Mouse (Mus musculus) liver, postnatal 0 days (tissue): ENCODE results near the gene Zeb2. TPM values are rescaled to one million over a fixed set of nuclear protein-coding genes. Genes with fewer than 3 reads are reported as not detected.

Experiments used
- ATAC-seq: fragments of 200-750 bp; cut with Nextera tagmentation; 2 replicates; pipeline ENCODE4 v1.8.0; 2017; ENCODE audit warnings: mild to moderate bottlenecking, moderate library complexity
- DNase-seq: peaks from one replicate; pipeline ENCODE4 v3.0.0-alpha.2; 2016
- H3K27ac ChIP-seq: fragments of 300-500 bp; sonication (generic); 2 replicates; pipeline ENCODE4 v1.5.1; 2014; ENCODE audit warnings: antibody characterized with exemption, moderate library complexity, mild to moderate bottlenecking, low read depth
- H3K27me3 ChIP-seq: fragments of 300-500 bp; sonication (generic); 2 replicates; pipeline ENCODE4 v1.6.1; 2014; ENCODE audit warnings: low read length, control low read depth, mixed read lengths; ENCODE audit not compliant: insufficient read depth
- H3K36me3 ChIP-seq: fragments of 300-500 bp; sonication (generic); replicated peaks from 2 replicates; pipeline ENCODE4 v1.6.1; 2014; ENCODE audit warnings: mild to moderate bottlenecking, control low read depth, low read length, moderate library complexity, mixed read lengths; ENCODE audit not compliant: insufficient read depth
- H3K4me1 ChIP-seq: fragments of 300-500 bp; sonication (generic); 2 replicates; pipeline ENCODE4 v1.6.1; 2014; ENCODE audit warnings: antibody characterized with exemption, mild to moderate bottlenecking, control low read depth; ENCODE audit not compliant: insufficient read depth
- H3K4me2 ChIP-seq: fragments of 300-500 bp; sonication (generic); 2 replicates; pipeline ENCODE4 v1.6.1; 2014; ENCODE audit warnings: low read depth, mild to moderate bottlenecking, low read length, moderate library complexity, mixed read lengths
- H3K4me3 ChIP-seq: fragments of 300-500 bp; sonication (generic); 2 replicates; pipeline ENCODE4 v1.5.1; 2014; ENCODE audit warnings: low read depth, low read length
- H3K9ac ChIP-seq: fragments of 300-500 bp; sonication (generic); replicated peaks from 2 replicates; pipeline ENCODE4 v1.6.1; 2014; ENCODE audit warnings: mild to moderate bottlenecking, moderate library complexity
- H3K9me3 ChIP-seq: fragments of 300-500 bp; sonication (generic); 2 replicates; pipeline ENCODE4 v1.6.1; 2016; ENCODE audit warnings: mild to moderate bottlenecking, control low read depth, low read length, mixed read lengths
- CTCF ChIP-seq: sonication (generic); IDR thresholded peaks from 2 replicates; pipeline ENCODE4 v1.5.1; 2016; ENCODE audit warnings: antibody characterized with exemption, low read depth
- EP300 ChIP-seq: IDR thresholded peaks from 2 replicates; pipeline ENCODE4 v1.6.1; 2016; ENCODE audit warnings: antibody characterized with exemption, low read depth, mild to moderate bottlenecking
- WGBS: fragments of 180-500 bp; shearing (Covaris S2); extraction: QIAGEN DNeasy Blood & Tissue Kit; methylation state at CpG from one replicate; pipeline ENCODE4 v1.1.7; 2014; ENCODE audit not compliant: insufficient replicate concordance; 5-methylcytosine and 5-hydroxymethylcytosine counted together
- polyA plus RNA-seq: library from polyadenylated mRNA; unstranded; fragments of >200 nt; fragmentation: Nextera tagmentation; extraction: Ambion mirVana; gene quantifications from 2 replicates; pipeline ENCODE4 v1.2.1, GENCODE M21; 2015

Zeb2 gene
- polyA plus RNA-seq, 1 experiment from 2014 or later: 8.8 TPM

DNA sequence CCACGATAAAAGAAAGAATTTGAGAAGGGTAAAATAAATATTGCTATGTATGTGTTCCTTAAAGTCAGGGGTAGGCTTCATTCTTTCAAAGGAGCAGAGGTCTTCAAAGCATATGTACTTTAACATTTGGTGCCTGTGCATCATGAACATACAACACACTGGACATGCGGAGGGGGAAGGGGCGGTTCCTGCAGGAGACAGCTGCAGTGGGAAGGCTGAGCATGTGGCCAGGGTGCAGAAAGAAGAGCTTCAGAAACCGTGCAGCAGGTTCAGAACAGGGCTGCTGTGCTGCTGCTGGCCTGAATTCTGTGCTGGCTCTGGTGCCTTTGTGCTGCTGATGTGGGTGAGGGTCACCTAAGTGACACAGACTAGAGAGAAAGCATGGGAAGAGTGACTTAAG is 64.6 kb downstream of the Zeb2 start:
- Histone ChIP-seq H3K36me3 (no peaks in the 10 kb centered on the region; the same call in 1 of the 2 replicates), H3K4me1 (peaks cover 40% of the 10 kb centered on the region), H3K4me3 (no peak overlapping the region), H3K4me2 (no peak overlapping the region), H3K27ac (no peak overlapping the region; the same call in 1 of the 2 replicates), H3K9ac (no peak overlapping the region), H3K27me3 (no peaks in the 10 kb centered on the region), H3K9me3 (no peaks in the 10 kb centered on the region)
- no peak for DNase-seq
- no peak for ATAC-seq
- TF ChIP-seq EP300: no peak
- no peak for TF ChIP-seq CTCF
- WGBS: 58% methylated on average over 4 of the region's 4 CpGs

DNA sequence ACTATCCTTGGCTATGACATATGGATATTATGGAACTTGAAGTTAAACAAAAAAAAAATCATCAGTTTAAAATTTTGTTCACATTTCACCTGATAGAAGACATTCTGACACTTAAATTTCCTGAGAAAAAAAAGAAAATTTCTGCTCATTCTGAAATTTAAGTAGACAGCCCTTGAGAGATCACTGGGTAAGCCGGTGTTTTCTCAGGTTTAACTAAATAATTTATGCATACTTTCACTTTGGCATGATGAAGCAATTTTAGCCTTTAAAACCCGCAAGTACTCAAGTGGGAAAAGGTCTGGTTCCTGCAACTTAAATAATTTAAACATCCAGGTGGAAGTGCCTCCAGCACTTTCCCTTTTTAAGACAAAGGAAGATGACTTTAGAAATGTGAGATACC is 65.9 kb downstream of the Zeb2 start:
- TF ChIP-seq CTCF (no peak), EP300 (no peak)
- ATAC-seq (no peak), DNase-seq (no peak)
- Histone ChIP-seq H3K4me1 (peaks cover 34% of the 10 kb centered on the region), H3K4me3 (no peak overlapping the region), H3K27ac (no peak overlapping the region), H3K36me3 (no peaks in the 10 kb centered on the region), H3K9ac (no peak overlapping the region), H3K9me3 (no peaks in the 10 kb centered on the region), H3K4me2 (no peak overlapping the region), H3K27me3 (no peaks in the 10 kb centered on the region)
- WGBS: 67% methylated on average over 2 of the region's 2 CpGs

DNA sequence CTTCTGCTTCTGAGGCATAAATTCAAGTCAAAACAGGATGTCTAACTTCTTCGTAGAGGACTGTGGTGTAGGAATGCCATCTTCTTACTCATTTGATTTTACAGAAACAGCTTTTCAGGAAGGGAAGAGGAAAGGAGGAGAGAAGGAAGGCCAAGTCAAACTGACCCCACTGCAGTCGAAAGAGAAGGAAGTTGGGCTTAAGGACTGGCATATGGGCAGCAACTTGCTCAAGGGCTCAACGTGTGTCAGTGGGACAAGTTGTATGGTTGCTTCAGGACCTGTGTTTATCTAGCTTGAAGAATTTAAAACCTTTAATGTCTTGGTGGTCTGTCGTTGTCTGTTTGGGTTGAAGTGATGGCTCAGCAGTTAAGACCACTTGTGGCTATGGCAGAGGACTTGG is 67.3 kb downstream of the Zeb2 start:
- Histone ChIP-seq H3K9ac (no peak overlapping the region), H3K27ac (no peak overlapping the region), H3K4me1 (peaks cover 25% of the 10 kb centered on the region), H3K4me3 (no peak overlapping the region), H3K36me3 (no peaks in the 10 kb centered on the region), H3K9me3 (no peaks in the 10 kb centered on the region), H3K4me2 (no peak overlapping the region), H3K27me3 (no peaks in the 10 kb centered on the region)
- ATAC-seq: no peak
- WGBS: 56% methylated on average over 4 of the region's 4 CpGs
- TF ChIP-seq CTCF: no peak
- TF ChIP-seq EP300: no peak
- DNase-seq: no peak

DNA sequence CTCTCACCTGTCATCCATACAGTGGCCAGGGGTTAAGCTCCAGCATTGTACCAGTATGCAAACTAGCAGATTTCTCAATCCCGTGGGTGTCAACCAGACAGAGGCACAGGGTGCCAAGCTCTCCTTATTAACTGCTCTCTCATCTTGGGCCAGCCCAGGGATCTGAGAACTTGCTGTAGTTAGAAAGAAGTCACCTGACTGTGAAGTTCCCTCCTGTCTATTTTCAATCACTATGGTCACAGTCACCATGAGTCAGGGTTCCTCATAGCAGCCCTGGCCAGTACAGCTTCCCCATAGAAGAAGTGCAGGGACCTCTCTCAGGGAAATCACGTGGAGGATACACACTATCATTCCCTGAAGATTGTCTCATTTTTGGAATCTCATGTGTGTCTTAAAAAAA is 67.9 kb downstream of the Zeb2 start:
- Histone ChIP-seq H3K4me3 (no peak overlapping the region), H3K4me1 (peaks cover 20% of the 10 kb centered on the region), H3K9me3 (no peaks in the 10 kb centered on the region), H3K27ac (no peak overlapping the region), H3K36me3 (no peaks in the 10 kb centered on the region), H3K27me3 (no peaks in the 10 kb centered on the region), H3K9ac (no peak overlapping the region), H3K4me2 (no peak overlapping the region)
- WGBS: 29% methylated on average over 2 of the region's 2 CpGs
- ATAC-seq (peak; percentile 78), DNase-seq (no peak)
- TF ChIP-seq CTCF (no peak), EP300 (no peak)

DNA sequence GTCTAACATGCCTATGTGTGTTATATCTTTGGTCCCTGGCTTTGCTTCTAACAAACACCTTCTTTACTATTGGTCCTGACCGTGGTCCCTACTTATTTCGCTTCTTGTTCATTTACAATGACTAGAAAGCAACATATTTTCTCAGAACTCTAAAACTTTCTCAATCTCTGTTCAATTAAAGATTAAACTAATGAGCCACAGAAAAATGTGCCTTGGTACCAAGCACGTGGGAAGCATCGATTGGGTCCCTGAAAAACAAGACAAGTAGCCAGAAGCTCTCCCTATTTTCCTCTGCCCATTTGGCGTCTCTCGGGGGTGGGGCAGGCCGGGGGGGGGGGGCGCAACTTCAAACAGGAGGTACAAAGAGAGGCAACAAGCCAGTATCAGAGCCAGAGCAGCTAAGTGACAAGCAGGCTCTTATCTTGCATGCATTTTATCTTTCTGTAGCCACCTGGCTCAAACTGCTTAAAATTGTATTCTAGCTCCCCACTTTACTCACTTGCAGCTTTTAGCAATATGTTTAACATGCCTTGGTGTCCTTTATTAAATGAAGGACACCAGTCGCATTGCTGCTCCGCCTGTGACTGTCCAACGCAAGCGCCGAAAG is 76.4 kb downstream of the Zeb2 start:
- peak overlapping the region; percentile 43; the same call in 1 of the 2 replicates for H3K4me2 ChIP-seq
- no peak for TF ChIP-seq CTCF
- TF ChIP-seq EP300: peak; percentile 93

DNA sequence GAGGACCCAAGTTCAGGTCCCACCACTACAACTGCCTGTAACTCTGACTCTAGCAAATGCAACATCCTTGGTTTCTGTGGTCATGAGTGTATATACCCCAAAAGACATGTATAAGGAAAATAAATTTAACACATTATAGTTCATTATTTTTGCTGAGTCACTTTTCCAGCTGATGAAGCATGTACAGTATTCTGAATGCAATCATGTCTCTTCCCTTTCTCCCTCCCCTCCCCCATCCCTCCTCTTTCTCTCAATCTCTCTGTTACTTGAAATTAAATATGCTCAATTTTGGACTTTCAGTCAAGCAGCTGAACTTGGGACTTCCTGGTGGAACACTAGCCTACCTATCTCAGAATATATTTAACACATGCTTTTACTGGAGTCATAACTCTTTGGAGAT is 77.7 kb downstream of the Zeb2 start:
- no peaks in the 10 kb centered on the region for H3K36me3 ChIP-seq
- H3K27ac ChIP-seq: peak overlapping the region; percentile 8; the same call in 1 of the 2 replicates
- H3K9me3 ChIP-seq: no peaks in the 10 kb centered on the region
- peaks cover 23% of the 10 kb centered on the region for H3K4me1 ChIP-seq
- DNase-seq (no peak), ATAC-seq (no peak)
- no peak overlapping the region for H3K4me2 ChIP-seq
- no peak for TF ChIP-seq CTCF
- no peak for TF ChIP-seq EP300
- H3K27me3 ChIP-seq: no peaks in the 10 kb centered on the region
- no peak overlapping the region for H3K4me3 ChIP-seq
- H3K9ac ChIP-seq: no peak overlapping the region

More for the DNA sequence above, 76.4 kb downstream of the Zeb2 start:
- Histone ChIP-seq H3K4me3 (no peak overlapping the region), H3K9me3 (no peaks in the 10 kb centered on the region), H3K27ac (peak overlapping the region; percentile 36), H3K36me3 (no peaks in the 10 kb centered on the region), H3K9ac (no peak overlapping the region), H3K4me1 (peaks cover 23% of the 10 kb centered on the region), H3K27me3 (no peaks in the 10 kb centered on the region)
- no peak for DNase-seq
- 53% methylated on average over 13 of the region's 13 CpGs for WGBS
- ATAC-seq: peak; percentile 81
